Mouse (Mus musculus) neutrophil, adult 83 days (primary cell): Measurements from ENCODE around the gene Efcab11. TPM values are rescaled to one million over a fixed set of nuclear protein-coding genes. Genes with fewer than 3 reads are reported as not detected.

Experiments used
- total RNA-seq, 2 experiments: library from RNA; stranded (reverse); gene quantifications; one replicate each; pipeline ENCODE4 v1.2.4; 2023

The Efcab11 gene
- total RNA-seq = 1 to 10 TPM; 5.9 to 7.7 TPM

GRCm38 (mm10) chr12:99884269-99885261, at the start of gene Efcab11, which contains the start of gene Tdp1:
Gene Efcab11 (minus strand): TSS chr12:99884439.
Gene Tdp1 (plus strand): TSS chr12:99884517.

Other genes with a start within 250 kb of the Efcab11 start
- 10 to 100 TPM; 20.4 to 20.9 TPM for gene Tdp1, start 78 bp upstream of the Efcab11 start, total RNA-seq
- under 1 TPM in 1 of 2 experiments, not detected in 1; 0.18 TPM for gene Kcnk13, start 80.1 kb upstream of the Efcab11 start, total RNA-seq
- gene Psmc1, start 225.7 kb upstream of the Efcab11 start, total RNA-seq = 10 to 100 TPM; 69.9 to 74.6 TPM